Mouse (Mus musculus): ENCODE measurements around the gene Inpp4b.
"Not testable (repeated sequence)": the region's sequence is repeated elsewhere in the genome, so short reads cannot be mapped to it uniquely, and the experiment has no call there.

The Inpp4b gene

DNA sequence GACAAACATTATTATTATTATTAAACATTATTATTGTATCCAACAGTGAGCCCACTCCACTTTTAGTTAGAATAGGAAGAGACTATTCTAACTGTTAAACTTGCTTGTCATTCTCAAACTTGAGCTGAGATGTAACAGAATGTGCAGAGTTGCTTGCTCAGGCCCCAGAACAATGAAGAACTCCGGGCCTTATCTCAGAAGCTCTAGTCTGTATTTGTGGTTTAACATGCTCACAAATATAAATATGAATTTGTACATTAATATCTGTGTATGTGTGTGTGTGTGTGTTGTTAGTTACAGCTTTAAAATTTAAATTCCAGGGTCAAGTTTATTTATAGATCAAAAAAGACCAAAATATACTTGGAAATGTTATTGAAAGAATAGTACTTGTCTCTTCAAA, 435.3 kb downstream of the Inpp4b start:
- DNase-seq (ENCODE audit: low spot score), result no peak

DNA sequence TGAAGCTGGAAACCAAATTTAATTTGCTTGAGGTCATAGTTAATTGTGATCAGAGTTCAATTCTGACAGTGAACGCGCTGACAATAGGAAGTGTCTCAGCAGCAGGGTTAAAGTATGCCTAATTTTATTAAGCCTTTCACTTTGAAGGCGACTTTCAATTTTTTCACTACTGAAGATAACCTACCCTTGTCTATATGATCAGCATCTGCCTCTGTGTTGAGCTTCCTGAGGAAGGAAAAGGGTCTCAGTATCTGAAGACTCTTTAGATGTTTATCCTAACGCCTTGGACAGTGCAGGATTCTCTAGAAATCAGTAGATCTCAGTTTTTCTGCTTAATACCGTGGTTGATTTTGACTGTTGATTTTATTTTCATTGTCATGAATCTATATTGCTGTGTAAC, 437.1 kb downstream of the Inpp4b start:
- DNase-seq (ENCODE audit: low spot score), result no peak

DNA sequence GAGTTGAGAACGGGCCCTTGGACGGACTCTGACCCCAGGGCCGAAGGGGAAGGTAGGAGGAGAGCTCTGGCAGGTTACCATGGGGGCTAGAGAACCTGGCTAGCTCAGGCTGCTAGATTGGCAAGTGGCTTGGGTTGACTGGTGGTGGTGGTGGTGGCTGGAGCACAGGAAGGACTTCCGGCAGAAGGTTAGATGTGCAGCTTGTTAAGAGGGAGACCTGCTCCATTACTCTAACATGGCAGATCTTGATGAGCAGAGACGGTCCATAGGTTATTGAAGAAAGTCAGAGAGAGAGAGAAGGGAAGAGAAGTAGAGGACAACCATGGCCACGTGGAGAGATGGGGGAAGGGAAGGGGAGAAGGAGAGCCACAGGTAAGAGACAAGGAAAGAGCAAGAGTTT, 437.8 kb downstream of the Inpp4b start:
- DNase-seq (ENCODE audit: low spot score), result no peak

DNA sequence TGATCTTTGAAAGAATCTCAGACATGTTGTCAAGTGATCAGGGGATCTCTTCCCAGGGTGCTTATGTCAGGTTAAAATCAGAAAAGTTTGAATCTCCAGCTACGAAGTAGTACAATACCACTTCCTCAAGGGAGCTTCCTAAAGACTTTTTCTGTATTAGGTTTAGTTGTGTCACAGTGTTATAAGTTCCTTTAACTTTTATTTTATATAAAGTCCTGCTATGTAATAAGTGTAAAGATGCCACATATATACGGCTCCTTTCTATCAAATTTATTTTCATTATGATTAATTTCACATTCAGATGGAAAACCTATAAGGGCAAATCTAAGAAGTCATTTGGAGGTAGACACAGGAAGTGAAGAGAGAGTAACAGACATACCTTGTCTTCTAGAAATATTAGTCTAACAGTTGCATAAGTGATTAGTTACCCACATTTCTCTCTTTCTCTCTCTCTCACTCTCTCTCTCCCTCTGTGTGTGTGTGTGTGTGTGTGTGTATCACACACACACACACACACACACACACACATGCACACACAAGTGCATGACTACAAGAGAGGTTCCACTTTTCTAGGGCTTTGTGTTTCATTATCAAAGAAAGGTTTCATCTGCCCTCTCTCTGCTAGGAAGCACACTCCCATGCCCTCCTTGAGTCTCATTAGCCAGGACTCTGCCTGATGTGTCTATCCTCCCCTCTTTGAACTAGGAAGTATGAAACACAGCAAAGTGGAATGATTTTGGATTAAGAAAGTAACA, 438.7 kb downstream of the Inpp4b start:
- no peak for DNase-seq (ENCODE audit: low spot score)

DNA sequence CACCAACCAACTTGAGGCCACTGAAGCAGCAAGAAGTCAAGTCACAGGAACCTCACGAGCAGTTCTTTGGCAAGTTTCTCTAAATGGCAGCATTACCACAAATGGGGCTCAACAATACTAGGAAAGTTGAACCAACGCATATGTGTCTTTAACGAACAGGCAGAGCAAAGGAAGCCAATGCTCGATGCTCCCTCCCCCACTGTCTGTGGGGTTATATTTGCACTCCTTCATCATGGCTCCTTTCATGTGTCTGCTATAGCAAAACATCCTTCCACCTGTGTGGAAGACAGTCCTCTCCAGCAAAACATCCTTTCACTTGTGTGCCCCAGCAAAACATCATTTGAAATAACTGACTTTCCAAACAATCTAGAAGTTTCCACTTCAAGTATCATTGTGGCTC, 440.4 kb downstream of the Inpp4b start:
- DNase-seq (ENCODE audit: low spot score), result no peak

DNA sequence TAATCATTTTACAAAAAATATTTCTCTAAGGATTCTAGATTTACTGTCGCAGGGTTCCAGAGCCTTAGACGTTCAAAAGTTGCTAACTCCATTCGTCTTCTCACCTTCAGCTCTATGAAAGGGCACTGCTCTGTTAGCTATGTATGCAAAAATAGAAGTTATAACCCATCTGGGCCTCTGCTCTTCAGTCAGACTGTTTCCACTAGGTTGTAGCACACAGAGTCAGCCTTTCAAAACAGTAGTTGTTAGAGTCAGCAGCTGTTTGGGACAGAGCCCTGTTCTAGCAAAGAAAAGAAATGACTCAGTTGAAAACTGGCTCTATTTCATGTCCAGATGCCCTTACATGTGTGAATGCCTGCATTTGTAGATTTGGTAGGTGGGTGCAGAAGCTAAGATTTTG, 442.4 kb downstream of the Inpp4b start:
- DNase-seq (ENCODE audit: low spot score), result no peak

DNA sequence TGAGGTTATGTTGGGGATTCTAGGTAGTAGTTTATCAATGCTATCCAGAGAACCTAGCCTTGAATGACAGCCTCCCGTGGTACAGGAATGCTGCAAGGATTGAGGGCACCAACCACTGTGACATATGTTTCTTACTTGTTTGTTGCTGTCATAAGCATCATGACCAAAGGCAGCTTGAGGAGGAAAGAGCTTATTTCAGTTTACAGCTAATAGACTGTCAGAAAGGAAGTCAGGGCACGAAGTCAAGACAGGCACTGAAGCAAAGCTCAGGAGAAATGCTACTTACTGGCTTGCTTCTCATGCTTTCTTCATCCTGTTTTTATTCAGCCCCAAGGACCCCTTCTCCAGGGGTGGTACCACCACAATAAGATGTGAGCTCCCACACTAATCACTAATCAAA, 446.1 kb downstream of the Inpp4b start:
- DNase-seq (ENCODE audit: low spot score), result no peak

DNA sequence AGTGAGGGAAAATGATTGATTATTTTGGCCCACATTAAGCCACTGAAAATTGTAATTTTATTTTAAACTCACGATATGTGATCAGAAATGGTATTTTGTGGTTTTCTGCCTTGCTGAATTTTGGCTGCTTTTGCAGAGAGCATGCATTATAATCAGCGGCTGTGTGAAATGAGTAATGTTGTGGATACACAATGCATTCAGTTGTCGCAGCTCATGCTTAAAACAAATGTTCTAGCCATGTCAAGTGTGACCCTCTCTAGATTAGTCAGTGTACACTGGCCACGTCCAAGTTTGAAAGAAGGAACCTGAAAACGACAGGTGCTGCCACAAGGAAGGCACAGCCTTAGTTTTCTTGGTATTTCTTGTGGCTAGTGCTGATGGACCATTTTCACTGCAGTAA, 450.3 kb downstream of the Inpp4b start:
- DNase-seq (ENCODE audit: low spot score), result no peak

DNA sequence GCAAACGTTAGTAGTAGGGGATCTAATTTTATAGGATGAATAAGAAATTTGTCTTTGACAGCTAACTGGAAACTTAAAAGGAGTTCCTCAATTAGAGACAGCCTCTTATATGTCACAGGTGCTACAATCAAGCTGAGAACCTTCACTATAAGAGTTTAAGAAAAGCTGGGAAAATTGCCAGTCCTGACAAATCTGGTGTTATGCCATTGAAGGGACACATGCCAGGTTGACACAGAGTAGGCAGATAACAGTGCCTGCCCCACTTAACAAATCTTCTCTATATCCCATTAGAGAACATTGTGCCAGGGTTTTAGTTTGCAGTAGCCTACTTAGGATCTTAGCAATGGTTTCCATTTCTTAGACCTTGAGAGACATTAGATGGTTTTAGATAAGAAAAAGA, 456.1 kb downstream of the Inpp4b start:
- DNase-seq (ENCODE audit: low spot score), result no peak

DNA sequence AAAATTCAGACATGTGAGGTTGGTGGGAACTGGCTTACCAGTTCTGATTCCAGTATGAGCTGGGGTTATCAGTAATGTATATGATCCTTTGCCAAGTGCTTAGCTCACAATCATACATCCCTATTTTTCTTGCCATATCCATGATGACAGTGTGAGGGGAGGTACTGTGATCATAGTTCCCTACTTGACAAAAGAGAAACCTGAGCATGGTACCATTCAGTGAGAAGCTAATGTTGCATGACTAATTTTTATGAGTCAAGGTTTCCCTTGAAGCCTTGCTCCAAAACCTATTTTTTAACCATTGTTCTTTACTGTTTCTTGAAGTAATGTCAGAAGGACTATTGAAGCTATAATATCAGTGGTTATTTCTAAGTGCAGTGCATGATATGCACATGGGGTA, 458.4 kb downstream of the Inpp4b start:
- no peak for DNase-seq (ENCODE audit: low spot score)

DNA sequence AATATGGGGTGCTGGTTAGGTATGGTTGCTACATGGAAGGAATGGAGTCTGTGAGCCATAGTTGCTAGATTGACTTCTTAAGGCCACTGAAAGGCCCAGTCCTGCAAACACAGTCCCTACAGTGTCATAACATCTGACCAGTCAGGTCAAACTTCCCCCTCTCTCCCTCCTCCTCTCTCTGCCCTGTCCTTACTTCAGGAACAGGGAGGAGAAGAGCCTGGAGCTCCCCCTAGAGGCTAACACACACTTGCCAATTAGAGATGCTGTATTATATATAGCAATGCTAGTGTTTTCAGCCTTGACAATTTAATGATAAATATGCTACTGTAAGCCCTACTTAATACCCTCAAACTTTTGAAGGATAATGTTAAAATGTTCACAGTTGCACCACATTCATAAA, 464.4 kb downstream of the Inpp4b start:
- peak; percentile 89 for DNase-seq (ENCODE audit: low spot score)

DNA sequence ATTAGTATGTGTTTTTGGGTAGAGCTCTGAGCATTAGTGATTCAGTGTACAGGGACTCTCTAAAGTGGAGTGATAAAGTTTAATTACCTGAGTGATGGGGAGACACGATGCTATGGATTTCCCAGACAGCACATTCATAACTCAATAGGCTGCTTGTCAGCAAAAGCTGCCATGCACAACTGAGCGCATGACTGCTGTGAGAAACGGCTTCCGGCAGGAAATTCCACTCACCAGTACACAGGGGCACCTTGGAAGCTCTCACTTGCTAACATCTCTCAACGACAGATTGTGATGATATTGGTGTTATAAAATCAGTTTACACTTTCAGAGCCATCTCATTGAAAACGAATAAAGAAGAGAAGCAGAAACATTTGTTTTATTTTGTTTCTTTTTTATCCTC, 465.2 kb downstream of the Inpp4b start:
- no peak for DNase-seq (ENCODE audit: low spot score)

DNA sequence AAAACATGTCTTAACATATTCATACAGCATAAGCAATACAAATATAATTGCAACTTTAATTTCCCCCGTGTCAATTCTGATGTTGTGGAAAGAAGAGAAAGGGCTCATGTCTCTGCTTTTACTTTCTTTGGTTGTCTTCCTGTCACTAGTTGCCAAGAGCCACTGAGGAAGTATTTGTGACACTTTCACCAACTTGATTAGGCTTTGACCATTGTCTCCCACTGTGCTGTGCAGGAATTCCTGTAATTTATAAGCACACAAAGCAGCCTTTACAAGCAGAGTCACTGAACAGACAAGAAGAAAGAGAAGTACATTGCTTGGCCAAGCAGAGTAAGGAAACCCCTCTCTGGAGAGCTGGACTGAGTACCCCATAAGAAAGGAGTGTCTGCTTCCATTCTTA, 466.1 kb downstream of the Inpp4b start:
- DNase-seq (ENCODE audit: low spot score), result peak; percentile 12

DNA sequence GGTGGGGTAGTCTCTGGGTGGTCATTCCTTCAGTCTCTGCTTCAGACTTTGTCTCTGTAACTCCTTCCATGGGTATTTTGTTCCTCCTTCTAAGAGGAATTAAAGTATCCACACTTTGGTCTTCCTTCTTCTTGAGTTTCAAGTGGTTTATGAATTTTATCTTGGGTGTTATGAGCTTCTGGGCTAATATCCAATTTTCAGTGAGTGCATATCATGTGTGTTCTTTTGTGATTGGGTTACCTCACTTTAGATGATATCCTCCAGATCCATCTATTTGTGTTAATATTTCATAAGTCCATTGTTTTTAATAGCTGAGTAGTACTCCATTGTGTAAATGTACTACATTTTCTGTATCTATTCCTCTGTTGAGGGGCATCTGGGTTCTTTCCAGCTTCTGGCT, 467.1 kb downstream of the Inpp4b start:
- not testable (repeated sequence) for DNase-seq (ENCODE audit: low spot score)

DNA sequence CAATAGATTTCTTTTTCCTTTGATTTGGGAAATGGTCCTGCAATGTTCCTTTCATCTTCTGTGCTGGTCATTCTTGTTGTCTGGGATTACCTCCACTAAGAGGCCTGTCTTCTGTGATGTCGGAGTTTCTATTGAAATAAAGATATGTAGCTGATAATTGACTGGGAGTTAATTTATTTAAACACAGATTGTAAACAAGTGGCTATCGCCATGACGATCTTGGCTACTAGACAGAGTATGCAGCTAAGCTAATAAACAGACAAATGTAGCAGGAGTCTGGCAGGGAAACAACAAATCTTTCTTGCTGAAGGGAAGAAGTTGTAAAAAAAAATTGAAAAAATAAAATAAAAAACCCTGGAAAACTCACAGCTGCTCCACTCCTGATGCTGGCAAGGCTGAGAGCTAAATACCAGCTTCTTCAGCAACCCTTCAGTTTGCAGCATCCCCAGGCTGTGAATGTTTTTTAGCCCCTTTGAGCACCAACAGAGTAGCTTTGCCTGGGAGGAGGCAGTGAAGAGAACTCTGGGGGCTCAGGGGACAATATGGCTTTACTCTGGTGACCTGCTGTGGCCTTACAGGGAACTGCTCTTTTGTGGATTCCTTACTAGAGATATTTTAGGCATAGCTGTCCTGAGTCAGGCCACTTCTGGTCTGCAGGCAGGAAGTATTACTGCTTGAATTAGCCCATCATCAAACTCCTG, 469.8 kb downstream of the Inpp4b start:
- peak; percentile 69 for DNase-seq (ENCODE audit: low spot score)

DNA sequence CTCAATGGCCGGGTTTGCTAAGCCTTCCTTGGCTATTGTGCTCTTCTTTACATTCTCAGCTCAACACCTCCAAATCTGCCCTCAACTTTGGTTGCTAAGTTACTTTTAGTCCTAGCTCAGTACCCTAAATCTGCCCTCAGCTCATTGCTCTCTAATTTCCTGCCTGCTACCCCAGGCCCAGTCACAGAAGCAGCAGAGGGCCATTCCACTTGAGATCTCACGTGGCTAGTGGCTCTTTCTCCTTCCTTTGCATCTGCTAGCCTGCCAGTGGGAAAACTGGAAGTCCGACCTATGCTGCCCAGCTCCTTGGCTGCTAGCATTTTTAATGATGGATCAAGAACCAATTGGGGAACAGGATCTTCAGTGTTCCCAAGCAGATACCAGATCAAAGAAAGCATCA, 472.4 kb downstream of the Inpp4b start:
- peak; percentile 28 for DNase-seq (ENCODE audit: low spot score)

DNA sequence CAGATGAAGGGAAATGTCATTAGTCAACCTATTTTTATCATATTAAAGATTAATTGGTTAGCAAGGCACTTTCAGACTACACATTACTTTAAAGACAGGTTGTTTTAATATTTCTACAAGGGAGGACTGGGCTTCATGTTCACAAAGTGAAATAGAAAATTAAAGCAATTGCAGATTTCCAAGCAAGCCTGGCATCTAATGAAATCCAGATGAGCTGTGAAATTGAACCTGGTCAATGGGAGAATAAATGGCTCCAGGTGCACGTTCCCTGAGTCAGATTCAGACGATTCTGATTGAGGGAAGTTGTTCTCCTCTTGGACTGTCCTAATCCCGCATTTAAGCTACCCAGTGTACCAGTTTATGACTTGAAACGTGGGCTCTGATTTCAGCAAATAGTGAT, 473.2 kb downstream of the Inpp4b start:
- DNase-seq (ENCODE audit: low spot score), result peak; percentile 72

DNA sequence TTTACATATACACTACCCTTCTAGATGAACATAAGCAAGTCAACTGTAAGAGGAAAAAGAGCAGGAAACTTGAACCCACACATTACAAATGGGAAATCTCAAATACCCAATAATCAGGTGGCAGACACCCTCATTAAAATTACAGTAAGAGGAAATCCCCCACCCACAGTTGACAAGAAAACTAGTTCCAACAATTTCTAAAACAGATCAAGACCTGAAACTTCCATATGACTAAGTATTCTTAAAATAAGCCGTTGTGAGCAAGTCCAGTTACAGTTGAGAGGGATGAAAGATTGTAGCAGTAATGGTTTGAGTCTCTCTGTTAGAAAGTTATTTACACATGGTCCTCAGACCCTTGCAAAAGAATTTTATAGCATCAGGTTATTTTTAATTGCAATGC, 480.8 kb downstream of the Inpp4b start:
- no peak for DNase-seq (ENCODE audit: low spot score)

DNA sequence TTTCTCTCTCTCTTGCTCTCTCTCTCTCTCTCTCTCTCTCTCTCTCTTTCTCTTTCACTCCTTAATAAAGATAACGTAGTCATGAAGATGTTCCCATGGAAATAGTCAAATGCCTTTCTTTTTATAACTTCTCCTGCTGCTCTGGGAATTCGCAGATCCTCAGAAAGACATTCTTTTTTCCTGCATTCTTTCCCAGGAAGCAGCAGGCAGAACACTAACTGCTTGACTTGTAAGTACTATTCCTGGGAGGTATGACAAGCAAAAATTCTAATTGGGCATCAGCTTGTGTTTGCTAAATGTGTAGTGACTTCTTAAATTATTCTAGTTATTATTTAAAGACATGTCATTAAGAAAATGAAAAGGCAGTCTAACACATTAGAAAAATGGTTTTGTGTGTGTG, 482.6 kb downstream of the Inpp4b start:
- DNase-seq (ENCODE audit: low spot score), result no peak

DNA sequence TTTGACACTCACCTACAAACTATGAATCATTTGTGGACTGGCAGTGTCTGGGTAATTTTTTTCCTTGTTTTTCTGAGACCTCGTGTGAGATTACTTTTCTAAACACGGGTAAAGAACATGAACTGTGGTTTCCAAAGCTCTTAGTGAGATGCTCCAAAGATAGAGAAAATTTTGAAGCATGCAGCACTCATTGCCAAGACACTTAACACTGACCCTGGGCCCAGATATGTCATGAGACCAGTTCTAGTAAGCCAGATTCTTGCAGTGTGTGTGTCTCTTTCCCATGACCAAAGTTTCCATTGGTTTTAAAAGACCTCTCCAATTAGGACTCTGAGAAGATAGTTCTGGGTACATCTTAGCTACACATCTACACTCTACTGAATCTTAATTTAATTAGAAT, 484.1 kb downstream of the Inpp4b start:
- no peak for DNase-seq (ENCODE audit: low spot score)

DNA sequence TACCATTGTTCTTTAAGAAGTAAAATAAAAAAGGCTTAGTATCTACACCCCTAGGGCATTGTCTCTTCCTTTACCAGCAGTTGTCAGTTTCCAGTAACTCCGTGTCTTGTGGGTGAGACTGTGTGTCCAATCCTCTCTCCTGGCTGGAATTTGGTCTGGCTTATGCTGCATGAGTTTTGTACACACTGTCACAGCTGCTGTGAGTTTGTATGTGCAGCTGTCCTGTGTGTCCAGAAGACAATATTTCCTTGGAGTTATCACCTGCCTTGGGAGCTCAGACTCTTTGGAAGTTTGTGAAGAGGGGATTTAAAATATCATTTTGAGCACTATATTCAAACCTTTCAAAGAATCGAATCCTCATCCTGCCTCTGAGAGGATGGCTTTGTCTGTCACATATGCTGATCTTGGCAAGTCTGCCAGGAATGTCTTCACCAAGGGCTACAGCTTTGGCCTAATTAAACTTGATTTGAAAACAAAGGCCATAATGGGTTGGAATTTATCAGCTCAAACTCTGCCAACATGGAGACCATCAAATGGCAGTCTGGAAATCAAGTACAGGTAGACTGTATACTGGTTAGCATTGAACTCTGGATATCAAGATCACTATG, 485.1 kb downstream of the Inpp4b start:
- DNase-seq (ENCODE audit: low spot score), result no peak

DNA sequence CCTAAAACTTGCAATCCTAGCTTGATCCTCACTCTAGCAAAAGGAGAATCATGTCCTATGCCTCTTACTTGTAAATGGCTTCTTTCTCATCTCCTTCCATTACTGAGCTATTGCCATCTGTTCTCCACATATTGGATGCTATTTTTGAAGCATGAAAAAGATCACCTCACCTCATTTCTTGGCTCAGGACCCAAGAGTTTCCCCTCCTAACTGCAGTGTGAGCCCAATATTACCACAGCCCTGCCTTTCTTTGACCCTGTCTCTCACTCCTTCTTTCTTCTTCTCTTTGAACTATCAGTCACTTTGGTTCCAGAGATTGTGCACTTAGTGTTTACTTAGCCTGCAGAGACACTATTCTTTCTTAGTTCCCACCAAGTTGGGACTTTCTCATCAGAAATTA, 489.1 kb downstream of the Inpp4b start:
- no peak for DNase-seq (ENCODE audit: low spot score)

DNA sequence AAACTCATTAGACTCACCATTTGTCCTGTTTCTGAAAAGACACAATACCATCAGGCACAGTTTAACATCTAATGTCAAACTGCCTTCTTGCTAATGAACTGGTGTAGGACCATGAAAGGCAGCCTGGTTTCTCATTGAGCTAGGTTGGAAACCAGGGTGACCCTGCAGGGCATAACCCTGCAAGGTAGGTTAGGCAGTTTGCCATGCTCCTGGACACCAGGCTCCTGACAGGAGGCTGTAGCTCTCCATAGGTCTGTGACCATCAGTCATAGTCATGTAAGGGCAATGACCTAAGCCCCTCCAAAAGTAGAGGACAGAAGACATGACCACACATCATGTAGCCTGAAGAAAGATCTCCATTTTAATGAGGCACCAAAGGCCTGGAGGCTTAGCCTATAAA, 491.5 kb downstream of the Inpp4b start:
- DNase-seq (ENCODE audit: low spot score), result no peak

DNA sequence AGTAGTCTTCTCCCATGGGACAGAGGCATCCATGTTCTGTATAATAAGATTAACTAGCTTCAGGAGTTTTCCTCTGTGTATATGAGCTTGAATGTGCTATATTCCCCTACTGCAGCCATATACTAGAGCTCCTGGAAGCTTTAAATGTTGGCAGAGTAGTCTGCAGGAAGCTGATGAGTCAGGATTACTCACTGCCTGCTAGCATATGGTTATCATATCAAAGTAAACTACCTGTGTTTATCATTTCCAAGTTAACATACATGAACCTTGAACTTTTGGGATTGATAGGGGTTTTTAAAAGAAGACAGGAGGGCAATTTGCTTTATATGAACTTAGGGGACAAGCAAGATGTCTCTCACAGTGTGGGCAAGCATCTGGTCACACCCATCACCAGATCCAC, 498.2 kb downstream of the Inpp4b start:
- no peak for DNase-seq (ENCODE audit: low spot score)
